Mouse (Mus musculus) kidney, adult 18-20 months (tissue): Measurements from ENCODE around the gene Myh15.
"Not testable (repeated sequence)": the region's sequence is repeated elsewhere in the genome, so short reads cannot be mapped to it uniquely, and the experiment has no call there.

ENCODE experiments used
- DNase-seq: peaks from one replicate; pipeline ENCODE4 v3.0.0; 2021

Gene Myh15

GRCm38 (mm10) chr16:49057186-49057585, at the start of gene Myh15:
TSS of gene Myh15 (plus strand) at chr16:49057486.
- no peak for DNase-seq

DNA sequence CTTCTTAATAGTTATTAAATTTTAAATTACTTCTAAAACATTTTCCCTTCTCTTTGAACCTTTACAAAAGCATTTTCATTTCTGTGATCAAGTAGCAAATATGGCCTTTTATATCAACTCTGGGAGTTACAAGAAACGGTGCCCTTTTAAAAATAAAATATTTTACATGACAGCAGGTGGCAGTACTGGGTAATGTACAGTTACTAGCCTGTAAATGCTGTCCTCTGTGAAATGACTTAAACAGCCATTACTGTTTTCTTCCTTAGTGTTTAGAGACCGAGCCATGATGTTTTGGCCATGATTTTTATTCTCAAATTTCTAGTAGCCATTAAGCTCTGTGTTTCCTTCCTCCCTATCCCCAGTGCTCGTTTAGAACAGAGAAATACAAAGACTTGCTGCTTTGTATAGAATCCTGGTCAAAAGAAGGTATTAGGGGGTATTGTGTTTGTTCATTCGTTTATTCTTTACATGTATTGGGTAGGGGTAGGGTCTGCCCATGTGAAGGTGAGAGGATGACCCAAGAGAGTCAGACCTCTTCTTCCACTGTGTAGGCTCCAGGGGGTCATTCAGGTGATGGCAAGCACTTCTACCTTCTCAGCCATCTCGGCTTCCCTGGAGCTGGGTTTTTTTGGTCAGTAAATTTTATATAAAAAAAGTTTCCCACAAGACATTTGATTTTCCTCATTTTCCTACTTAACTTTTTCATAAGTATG, 40.5 kb upstream of the Myh15 start:
- DNase-seq, result no peak

GRCm38 (mm10) chr16:49035852-49036251, 21.4 kb upstream of the Myh15 start:
- DNase-seq, result no peak

DNA sequence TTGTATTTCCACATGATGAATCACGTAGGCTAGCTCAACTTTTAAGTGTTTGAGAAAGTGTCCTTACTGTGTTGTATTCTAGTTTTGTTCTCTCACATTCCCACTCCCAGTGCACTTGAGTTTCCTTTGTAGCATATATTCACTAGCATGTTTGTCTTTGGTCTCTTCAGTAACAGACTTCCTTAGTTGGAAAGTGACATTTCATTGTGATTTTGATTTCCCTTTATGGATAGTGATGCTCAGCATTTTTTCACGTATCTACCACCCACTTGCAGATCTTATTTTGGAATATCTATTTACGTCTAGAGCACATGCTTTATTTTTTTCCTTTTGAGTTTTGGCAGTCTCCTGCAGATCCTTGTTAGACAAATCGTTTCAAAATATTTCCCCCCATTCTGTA, 19.5 kb upstream of the Myh15 start:
- no peak for DNase-seq

DNA sequence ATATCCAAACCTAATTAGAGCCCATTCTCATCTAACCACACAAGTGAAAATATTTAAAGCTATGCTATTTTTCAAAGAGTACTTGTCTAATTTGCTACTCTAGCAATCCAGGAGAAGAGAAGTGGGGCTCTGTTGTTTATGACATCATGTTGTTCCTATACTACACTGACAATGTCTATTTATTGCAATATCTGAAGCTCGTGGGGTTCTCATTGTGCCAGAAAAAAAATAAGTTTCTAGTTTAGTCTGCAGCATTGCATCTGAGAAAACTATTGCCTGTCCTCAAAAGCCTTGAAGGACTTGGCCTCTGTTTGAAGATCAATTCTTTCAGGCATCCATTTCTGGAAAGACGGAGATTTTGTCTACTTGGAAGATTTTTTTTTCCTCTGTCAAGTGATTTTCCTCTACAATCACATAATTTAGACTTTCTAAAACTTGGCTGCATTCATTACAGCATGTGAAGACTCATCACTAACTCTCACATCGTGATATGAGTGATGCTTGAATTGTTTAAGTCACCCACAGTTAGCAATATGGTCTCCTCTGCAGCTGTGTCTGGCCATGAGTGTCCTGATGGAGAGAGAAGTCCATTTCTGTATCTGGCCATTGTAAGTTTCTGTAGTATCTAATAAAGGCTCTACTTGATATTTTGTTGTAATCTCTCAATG, 16.6 kb upstream of the Myh15 start:
- DNase-seq, result no peak

DNA sequence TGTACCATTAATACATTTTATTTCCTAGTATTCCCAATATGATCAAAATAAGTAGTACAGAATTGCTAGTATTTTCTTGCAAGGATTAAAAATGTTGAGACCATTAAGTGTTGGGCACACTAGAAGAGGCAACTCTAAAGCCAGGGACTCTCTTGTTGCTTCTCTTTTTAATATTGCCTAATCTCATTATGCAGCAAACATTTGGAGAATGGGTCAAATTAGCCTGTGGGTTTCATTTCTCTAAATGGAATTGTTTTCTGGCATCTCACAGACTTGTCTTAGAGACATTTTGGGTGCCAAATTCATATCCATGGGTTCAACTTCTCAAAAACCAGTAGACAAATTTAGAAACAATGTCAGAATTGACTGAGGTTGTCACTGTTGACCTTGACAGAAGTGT, 8.1 kb upstream of the Myh15 start:
- DNase-seq, result no peak

GRCm38 (mm10) chr16:49069256-49069963, 12.1 kb downstream of the Myh15 start:
- no peak for DNase-seq

DNA sequence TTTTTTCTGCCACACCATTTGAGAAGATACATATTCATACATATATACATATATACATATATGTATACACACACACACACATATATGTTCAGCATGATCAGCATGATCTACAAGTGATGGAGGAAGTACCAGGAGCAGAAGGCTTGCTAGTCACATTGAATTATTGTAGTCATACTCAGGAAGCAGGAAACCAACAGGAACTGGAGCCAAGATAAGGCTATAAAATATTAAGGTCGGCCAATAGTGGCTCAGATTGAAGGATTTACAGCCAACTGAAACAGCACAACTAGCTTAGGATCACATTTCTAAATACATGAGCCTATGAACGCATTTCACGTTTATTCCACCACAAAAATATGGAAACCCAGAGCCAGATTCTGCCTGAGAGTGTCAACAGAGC, 14.0 kb downstream of the Myh15 start:
- DNase-seq, result no peak

GRCm38 (mm10) chr16:49128015-49128414, 70.7 kb downstream of the Myh15 start:
- DNase-seq, result no peak

DNA sequence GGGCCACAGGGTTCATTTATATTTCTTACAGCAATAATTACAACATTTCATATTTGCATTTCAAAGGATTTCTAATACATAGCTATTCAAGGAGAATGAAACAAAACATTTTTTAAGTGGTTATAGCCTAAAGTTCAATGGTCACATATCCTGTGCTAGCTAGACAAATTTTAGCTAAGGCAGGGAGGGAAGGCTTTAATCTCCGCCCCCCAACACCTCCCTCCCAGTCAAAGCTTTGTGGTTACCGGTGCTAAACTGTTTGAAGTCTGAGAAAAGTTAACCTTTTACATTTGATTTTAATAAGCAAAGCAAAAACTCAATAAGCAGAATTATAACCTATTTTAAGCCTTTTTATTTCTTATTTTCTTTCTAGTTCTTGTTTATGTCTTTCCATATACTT, 98.9 kb downstream of the Myh15 start:
- no peak for DNase-seq

DNA sequence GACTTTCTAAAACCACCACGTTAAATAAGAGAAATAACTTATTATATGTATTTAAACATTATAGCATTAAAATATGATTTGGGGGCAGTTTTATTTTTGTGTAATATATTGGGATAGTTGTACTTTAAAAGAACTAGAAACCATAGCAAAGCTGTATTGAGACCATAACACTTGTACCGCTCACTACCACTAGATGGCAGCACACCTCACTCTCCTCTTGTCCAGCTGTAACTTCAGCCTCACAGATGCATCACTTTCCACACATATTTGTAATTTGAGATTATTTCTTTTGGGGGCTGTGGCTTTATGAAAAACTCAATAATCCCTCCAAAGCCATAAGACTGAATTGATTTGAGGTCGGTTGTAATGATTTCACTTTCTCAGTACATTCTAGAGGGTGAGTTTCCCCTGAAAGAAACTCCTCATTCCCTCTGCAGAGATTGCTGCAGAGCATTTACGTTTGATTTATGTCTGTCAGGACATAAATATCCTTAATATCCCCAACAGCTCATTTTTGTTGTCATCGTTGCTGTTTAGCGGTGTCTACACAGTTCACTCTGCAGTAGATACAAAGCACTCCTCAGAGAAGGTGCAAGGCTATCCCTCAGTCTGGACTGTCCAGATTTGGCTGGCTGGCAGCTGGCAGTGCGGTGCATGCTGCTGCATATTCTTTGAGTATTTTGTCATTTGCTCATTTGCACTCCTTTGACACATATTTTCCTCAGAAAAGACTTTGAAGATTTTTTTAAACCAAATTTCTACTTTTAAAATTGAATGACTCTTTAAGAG, 107.3 kb downstream of the Myh15 start:
- DNase-seq, result peak; percentile 50

GRCm38 (mm10) chr16:49165728-49166127, 108.4 kb downstream of the Myh15 start:
- no peak for DNase-seq

DNA sequence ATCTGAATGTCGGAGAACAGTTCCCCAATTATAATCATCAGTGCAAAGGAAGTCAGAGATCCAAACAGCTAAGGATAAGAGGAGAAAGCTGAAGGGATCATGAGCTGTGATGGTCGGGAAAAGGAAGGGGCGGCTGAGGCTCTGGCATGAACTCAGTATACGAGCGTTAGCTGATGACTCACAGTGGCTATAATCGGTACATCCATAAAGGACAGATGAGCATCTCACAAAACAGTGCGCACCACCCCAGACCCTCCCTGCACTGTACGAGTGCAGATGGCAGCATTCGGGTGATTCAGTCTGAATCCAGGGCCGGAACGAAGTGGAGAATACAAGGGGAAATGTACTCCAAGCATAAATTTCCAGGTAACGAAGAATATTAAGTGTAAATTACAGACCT, 110.0 kb downstream of the Myh15 start:
- DNase-seq, result no peak

- DNase-seq, result no peak
These were observed 117.8 kb downstream of the Myh15 start for GRCm38 (mm10) chr16:49175077-49175476.

- no peak for DNase-seq
These were observed 118.6 kb downstream of the Myh15 start for GRCm38 (mm10) chr16:49175729-49176395.

DNA sequence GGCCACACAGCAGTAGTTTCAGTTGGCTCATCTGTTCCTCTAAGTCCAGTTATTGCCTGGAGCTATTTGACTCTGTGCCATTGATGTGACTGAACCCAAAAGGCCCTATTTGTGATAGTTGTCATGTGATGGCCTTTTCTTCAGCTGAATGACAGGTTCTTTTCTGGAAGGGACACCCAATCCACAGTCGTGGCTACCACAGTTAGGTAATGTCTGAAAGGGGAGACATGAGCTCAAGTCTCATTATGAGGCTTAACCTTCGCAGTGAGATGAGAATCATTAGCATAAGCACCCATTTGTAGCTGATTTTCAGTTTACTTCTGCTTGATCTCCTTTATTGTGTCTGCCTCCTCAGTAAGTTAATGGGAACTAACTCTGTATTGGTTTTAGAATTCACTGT, 136.2 kb downstream of the Myh15 start:
- no peak for DNase-seq

DNA sequence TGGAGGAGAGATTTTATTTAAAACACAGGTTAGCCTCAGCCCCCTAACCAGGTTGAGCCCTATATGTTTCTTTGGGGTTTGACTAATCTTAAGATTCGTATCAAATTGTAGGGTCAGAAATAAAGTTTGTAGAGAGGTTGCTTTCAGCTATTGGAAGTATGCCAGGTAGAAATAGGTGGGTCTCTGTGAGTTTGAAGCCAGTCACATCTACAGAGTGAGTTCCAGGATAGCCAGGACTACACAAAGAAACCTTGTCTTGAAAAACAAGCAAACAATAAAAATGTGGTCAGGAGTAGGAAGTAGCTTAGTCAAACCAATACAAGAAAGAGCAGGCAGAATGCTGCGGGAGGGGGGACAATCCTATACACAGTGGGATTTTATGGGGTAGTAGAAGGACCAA, 136.7 kb downstream of the Myh15 start:
- DNase-seq, result no peak

GRCm38 (mm10) chr16:49196290-49196689, 139.0 kb downstream of the Myh15 start:
- no peak for DNase-seq

DNA sequence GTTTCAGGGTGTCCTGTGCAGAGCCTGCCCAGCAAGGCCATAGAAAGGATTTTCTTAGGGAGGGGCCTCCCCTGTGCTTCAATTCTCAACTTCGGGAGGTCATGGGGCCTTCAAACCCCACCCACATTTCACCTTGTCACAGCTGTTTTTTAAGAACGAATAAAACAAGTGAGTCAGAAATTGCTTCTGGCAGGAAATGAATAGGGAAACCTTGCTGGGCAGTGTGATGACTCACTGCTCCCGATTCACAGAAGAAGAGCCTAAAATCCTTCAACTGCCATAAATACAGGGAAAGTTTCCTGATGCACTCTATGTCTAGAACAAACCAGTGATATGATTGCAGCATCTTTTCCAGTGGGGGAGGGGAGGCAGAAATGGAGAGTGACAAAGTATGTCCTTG, 140.7 kb downstream of the Myh15 start:
- DNase-seq, result no peak

DNA sequence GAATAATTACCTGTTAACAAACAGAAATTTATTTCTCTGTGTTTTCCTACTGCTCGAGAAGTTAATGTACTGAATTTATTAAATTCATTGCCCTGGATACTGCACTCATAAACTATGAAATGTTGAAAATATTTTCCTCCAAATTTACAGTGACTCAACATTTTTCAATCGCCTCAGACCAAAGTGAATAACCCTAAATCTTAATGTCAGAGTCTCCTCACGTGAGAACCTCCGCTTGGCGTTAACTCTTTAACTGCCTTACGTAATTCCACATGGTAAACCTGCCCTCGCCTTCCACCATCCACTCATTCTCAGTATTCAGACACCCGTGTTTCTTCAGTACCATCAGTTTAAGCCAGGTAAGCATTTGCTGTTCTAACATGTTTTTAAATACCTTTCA, 166.4 kb downstream of the Myh15 start:
- no peak for DNase-seq

DNA sequence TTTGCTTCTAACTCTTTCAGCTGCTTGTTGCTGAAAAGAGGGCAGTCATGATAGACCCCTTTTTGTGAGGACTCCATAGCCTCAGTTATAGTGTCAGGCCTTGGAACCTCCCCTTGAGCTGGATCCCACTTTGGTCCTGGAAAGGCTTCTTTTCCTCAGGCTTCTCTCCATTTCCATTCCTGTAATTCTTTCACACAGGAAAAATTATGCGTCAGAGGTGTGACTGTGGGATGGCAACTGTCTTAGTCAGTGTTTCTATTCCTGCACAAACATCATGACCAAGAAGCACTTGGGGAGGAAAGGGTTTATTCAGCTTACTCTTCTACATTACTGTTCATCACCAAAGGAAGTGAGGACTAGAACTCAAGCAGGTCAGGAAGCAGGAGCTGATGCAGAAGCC, 186.2 kb downstream of the Myh15 start:
- DNase-seq, result not testable (repeated sequence)
